8 mouse cellular contexts compared by ENCODE assay signal in genomic region chr11:55533378-55533777, GRCm38 (mm10).
A peak's percentile ranks its signal among the peaks of the same experiment; 100 is the strongest.
DNase-seq lines count a peak whose midpoint lies in the region; ATAC-seq lines count a peak whose summit lies in the region.

No protein-coding gene starts in this region.

- no peak for ATAC-seq in monocyte, adult 5-6 weeks (replicated peaks; ENCODE audit: insufficient number of reproducible peaks, low FRiP score, low TSS enrichment, poor library complexity, severe bottlenecking)

- DNase-seq in gastrocnemius, postnatal 14 days = peak; percentile 17
- DNase-seq in gastrocnemius, postnatal 25 days = no peak
- peak; percentile 9 for DNase-seq in 3T3-L1 (ENCODE audit: low read depth, low spot score)
- peak; percentile 92 to 93 for DNase-seq in cerebellum, postnatal 14 days
- peak; percentile 72 to 73 for DNase-seq in layer of hippocampus, postnatal 36 days
- no peak for DNase-seq in urinary bladder, adult 2 months (ENCODE audit: low spot score)
- no peak for DNase-seq in liver

- intact Hi-C loops in gastrocnemius, postnatal 14 days (cut with DNase I; ENCODE audit: low total_unique reads) = no loop called here

Comparison
In these comparisons a context has a peak if more than half of its experiments do, and no peak if none do; other contexts are left out.
1. DNase-seq: peak in gastrocnemius, postnatal 14 days (single experiment), 3T3-L1 (single experiment), cerebellum, postnatal 14 days (2 of 2) and layer of hippocampus, postnatal 36 days (2 of 2); none in gastrocnemius, postnatal 25 days (single experiment), urinary bladder, adult 2 months (single experiment) and liver (single experiment).